Comparison of ENCODE assay signal across 7 mouse cellular contexts in the genomic region with DNA sequence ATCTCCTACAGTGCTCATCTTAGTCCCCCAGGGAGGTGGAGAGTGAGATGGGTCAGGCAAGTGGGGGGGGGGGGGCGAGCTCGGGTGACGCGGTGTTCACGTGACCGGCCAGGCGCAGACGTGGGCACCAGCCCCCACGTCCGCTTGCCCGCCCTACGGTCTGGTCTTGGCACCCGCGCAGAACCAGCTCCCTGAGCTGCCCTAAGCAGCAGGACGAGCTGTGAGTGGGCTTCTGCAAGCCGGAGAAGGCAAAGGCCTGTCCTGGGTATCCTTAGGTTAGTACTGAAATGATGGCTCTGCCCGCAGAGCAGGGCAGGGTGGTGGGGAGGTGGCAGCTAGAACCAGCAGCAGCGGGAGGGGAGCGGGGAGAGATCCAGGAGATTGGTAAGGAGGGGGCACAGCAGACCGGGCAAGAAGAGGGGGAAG. TPM values are rescaled to one million over a fixed set of nuclear protein-coding genes. Genes with fewer than 3 reads are reported as not detected.
DNase-seq lines count a peak whose midpoint lies in the region; ATAC-seq and TF ChIP-seq lines count a peak whose summit lies in the region.

No protein-coding gene starts in this region.

- H3K36me3 ChIP-seq in spleen, adult 2 months (ENCODE audit: control insufficient read depth, insufficient read depth, low read length), result no peaks in the 10 kb centered on the region
- no peaks in the 10 kb centered on the region for H3K36me3 ChIP-seq in hindbrain, embryonic 12.5 days
- no peaks in the 10 kb centered on the region for H3K36me3 ChIP-seq in limb, embryonic 12.5 days
- H3K36me3 ChIP-seq in neural tube, embryonic 14.5 days (ENCODE audit: control insufficient read depth, insufficient read depth, low read length), result no peaks in the 10 kb centered on the region

- H3K27me3 ChIP-seq in spleen, adult 2 months (ENCODE audit: control insufficient read depth, insufficient read depth, low read length), result no peaks in the 10 kb centered on the region
- H3K27me3 ChIP-seq in hindbrain, embryonic 12.5 days, result no peaks in the 10 kb centered on the region
- peaks cover 31% of the 10 kb centered on the region for H3K27me3 ChIP-seq in limb, embryonic 12.5 days
- H3K27me3 ChIP-seq in neural tube, embryonic 14.5 days (ENCODE audit: control insufficient read depth, insufficient read depth, low read length), result no peaks in the 10 kb centered on the region

- H3K27ac ChIP-seq in spleen, adult 2 months (ENCODE audit: insufficient read depth, low read length), result no peak overlapping the region
- no peak overlapping the region for H3K27ac ChIP-seq in hindbrain, embryonic 12.5 days
- no peak overlapping the region for H3K27ac ChIP-seq in limb, embryonic 12.5 days
- 0 out of 2 replicates have a peak overlapping the region, but pooled peaks have one; percentile 39 for H3K27ac ChIP-seq in neural tube, embryonic 14.5 days (ENCODE audit: low read depth, low read length)

- no peak for TF ChIP-seq CTCF in spleen, adult 2 months (IDR thresholded peaks at IDR 0.05; ENCODE audit: extremely low read depth, insufficient read depth, insufficient read length, insufficient replicate concordance)

- no peak for DNase-seq in spleen, adult 2 months (ENCODE audit: low read depth in 1 of 2, low spot score in 2 of 2)
- no peak for DNase-seq in spleen, adult 12 weeks (ENCODE audit: low spot score)
- peak; percentile 13 for DNase-seq in embryo, embryonic 11 days
- no peak for DNase-seq in B cell, adult 2 months

- peak overlapping the region; percentile 57 for H3K9ac ChIP-seq in hindbrain, embryonic 12.5 days
- peak overlapping the region; percentile 57 for H3K9ac ChIP-seq in limb, embryonic 12.5 days (replicated peaks)
- H3K9ac ChIP-seq in neural tube, embryonic 14.5 days (replicated peaks; ENCODE audit: low read depth, low read length), result peak overlapping the region; percentile 63

- H3K4me1 ChIP-seq in spleen, adult 2 months (ENCODE audit: control insufficient read depth, insufficient read depth, insufficient read length), result no peaks in the 10 kb centered on the region
- H3K4me1 ChIP-seq in hindbrain, embryonic 12.5 days, result no peaks in the 10 kb centered on the region
- no peaks in the 10 kb centered on the region for H3K4me1 ChIP-seq in limb, embryonic 12.5 days (replicated peaks)
- no peaks in the 10 kb centered on the region for H3K4me1 ChIP-seq in neural tube, embryonic 14.5 days (ENCODE audit: control insufficient read depth, insufficient read depth, low read length)

- peak overlapping the region; percentile 62 for H3K4me2 ChIP-seq in hindbrain, embryonic 12.5 days (replicated peaks)
- H3K4me2 ChIP-seq in limb, embryonic 12.5 days, result peak overlapping the region; percentile 62
- H3K4me2 ChIP-seq in neural tube, embryonic 14.5 days (ENCODE audit: low read depth, low read length), result peak overlapping the region; percentile 51

- peak overlapping the region; percentile 1; the same call in 1 of the 2 replicates for H3K4me3 ChIP-seq in spleen, adult 2 months (ENCODE audit: extremely low read depth, insufficient read depth, insufficient read length)
- H3K4me3 ChIP-seq in hindbrain, embryonic 12.5 days, result peak overlapping the region; percentile 46
- H3K4me3 ChIP-seq in limb, embryonic 12.5 days (replicated peaks), result peak overlapping the region; percentile 49
- peak overlapping the region; percentile 44 for H3K4me3 ChIP-seq in neural tube, embryonic 14.5 days (ENCODE audit: low read depth, low read length)

- TF ChIP-seq POLR2A in spleen, adult 2 months (IDR thresholded peaks at IDR 0.05; ENCODE audit: low read depth, low read length), result no peak

- WGBS in spleen, adult 2 months, result 38% methylated on average over 19 of the region's 20 CpGs
- WGBS in hindbrain, embryonic 12.5 days, result 47% methylated on average over 15 of the region's 20 CpGs
- 18% methylated on average over 11 of the region's 20 CpGs for WGBS in limb, embryonic 12.5 days
- 11% methylated on average over 20 of the region's 20 CpGs for WGBS in neural tube, embryonic 14.5 days

- no peaks in the 10 kb centered on the region for H3K9me3 ChIP-seq in hindbrain, embryonic 12.5 days (replicated peaks)
- no peaks in the 10 kb centered on the region for H3K9me3 ChIP-seq in limb, embryonic 12.5 days
- no peaks in the 10 kb centered on the region for H3K9me3 ChIP-seq in neural tube, embryonic 14.5 days (ENCODE audit: control insufficient read depth, low read length)

- peak; percentile 73 for ATAC-seq in hindbrain, embryonic 12.5 days (ENCODE audit: low FRiP score)
- ATAC-seq in limb, embryonic 12.5 days (ENCODE audit: insufficient number of reproducible peaks, insufficient read depth, low FRiP score, low TSS enrichment, low read depth), result peak; percentile 37; the same call in 1 of the 2 replicates
- ATAC-seq in neural tube, embryonic 14.5 days (ENCODE audit: low read depth), result peak; percentile 91

RNA-seq across cellular contexts. Expression of gene Tceal1, which starts 41.5 kb away (rescaled TPM):
- polyA plus RNA-seq in spleen, adult 2 months (2012; rRNA removed), result 0.16 and 0.25 TPM in 2 replicates
- 12.9 and 14.2 TPM in 2 replicates for polyA plus RNA-seq in hindbrain, embryonic 12.5 days (2016; fragmentation: Nextera tagmentation; extraction: Ambion mirVana)
- 9.9 and 10.2 TPM in 2 replicates for polyA plus RNA-seq in limb, embryonic 12.5 days (2016; fragmentation: Nextera tagmentation; extraction: Ambion mirVana)
- 22.6 and 27.9 TPM in 2 replicates for polyA plus RNA-seq in neural tube, embryonic 14.5 days (2014; fragmentation: Nextera tagmentation; extraction: Ambion mirVana)

Comparison
In these comparisons a context has a peak if more than half of its experiments do, and no peak if none do; other contexts are left out.
1. ATAC-seq: peak in every context shown above with its lines; median percentile 91 in neural tube, embryonic 14.5 days; 73 in hindbrain, embryonic 12.5 days; 37 in limb, embryonic 12.5 days.